Mouse (Mus musculus) heart, embryonic 12.5 days (tissue): Measurements from ENCODE around the gene Lbp. TPM values are rescaled to one million over a fixed set of nuclear protein-coding genes. Genes with fewer than 3 reads are reported as not detected.

Source experiments
- ATAC-seq: fragments of 200-750 bp; cut with Nextera tagmentation; 2 replicates; pipeline ENCODE4 v1.8.0; 2017; ENCODE audit warnings: moderate TSS enrichment, moderate library complexity; ENCODE audit not compliant: insufficient number of reproducible peaks, low FRiP score
- H3K27ac ChIP-seq: fragments of 300-500 bp; sonication (generic); 2 replicates; pipeline ENCODE4 v1.5.1; 2016; ENCODE audit warnings: mild to moderate bottlenecking, moderate library complexity; ENCODE audit not compliant: poor library complexity, severe bottlenecking
- H3K27me3 ChIP-seq: fragments of 300-500 bp; sonication (generic); replicated peaks from 2 replicates; pipeline ENCODE4 v1.6.1; 2016; ENCODE audit warnings: mild to moderate bottlenecking, moderate library complexity
- H3K36me3 ChIP-seq: fragments of 300-500 bp; sonication (generic); 2 replicates; pipeline ENCODE4 v1.6.1; 2016; ENCODE audit warnings: mild to moderate bottlenecking, moderate library complexity
- H3K4me1 ChIP-seq: fragments of 300-500 bp; sonication (generic); replicated peaks from 2 replicates; pipeline ENCODE4 v1.6.1; 2016; ENCODE audit warnings: mild to moderate bottlenecking
- H3K4me2 ChIP-seq: fragments of 300-500 bp; sonication (generic); 2 replicates; pipeline ENCODE4 v1.6.1; 2016; ENCODE audit warnings: mild to moderate bottlenecking, moderate library complexity
- H3K4me3 ChIP-seq: fragments of 300-500 bp; sonication (generic); 2 replicates; pipeline ENCODE4 v1.5.1; 2016; ENCODE audit warnings: mild to moderate bottlenecking
- H3K9ac ChIP-seq: fragments of 300-500 bp; sonication (generic); 2 replicates; pipeline ENCODE4 v1.6.1; 2016; ENCODE audit warnings: mild to moderate bottlenecking, moderate library complexity
- H3K9me3 ChIP-seq: fragments of 300-500 bp; sonication (generic); replicated peaks from 2 replicates; pipeline ENCODE4 v1.6.1; 2016; ENCODE audit warnings: mild to moderate bottlenecking, moderate library complexity
- WGBS: fragments of 180-500 bp; shearing (Covaris S2); methylation state at CpG from one replicate; pipeline ENCODE4 v1.1.7; 2016; 5-methylcytosine and 5-hydroxymethylcytosine counted together
- polyA plus RNA-seq: library from polyadenylated mRNA; unstranded; fragments of >200 nt; fragmentation: Nextera tagmentation; extraction: Ambion mirVana; gene quantifications from 2 replicates; pipeline ENCODE4 v1.2.1, GENCODE M21; 2016

Lbp gene
- polyA plus RNA-seq, 1 experiment from 2014 or later = 13.3 TPM

DNA sequence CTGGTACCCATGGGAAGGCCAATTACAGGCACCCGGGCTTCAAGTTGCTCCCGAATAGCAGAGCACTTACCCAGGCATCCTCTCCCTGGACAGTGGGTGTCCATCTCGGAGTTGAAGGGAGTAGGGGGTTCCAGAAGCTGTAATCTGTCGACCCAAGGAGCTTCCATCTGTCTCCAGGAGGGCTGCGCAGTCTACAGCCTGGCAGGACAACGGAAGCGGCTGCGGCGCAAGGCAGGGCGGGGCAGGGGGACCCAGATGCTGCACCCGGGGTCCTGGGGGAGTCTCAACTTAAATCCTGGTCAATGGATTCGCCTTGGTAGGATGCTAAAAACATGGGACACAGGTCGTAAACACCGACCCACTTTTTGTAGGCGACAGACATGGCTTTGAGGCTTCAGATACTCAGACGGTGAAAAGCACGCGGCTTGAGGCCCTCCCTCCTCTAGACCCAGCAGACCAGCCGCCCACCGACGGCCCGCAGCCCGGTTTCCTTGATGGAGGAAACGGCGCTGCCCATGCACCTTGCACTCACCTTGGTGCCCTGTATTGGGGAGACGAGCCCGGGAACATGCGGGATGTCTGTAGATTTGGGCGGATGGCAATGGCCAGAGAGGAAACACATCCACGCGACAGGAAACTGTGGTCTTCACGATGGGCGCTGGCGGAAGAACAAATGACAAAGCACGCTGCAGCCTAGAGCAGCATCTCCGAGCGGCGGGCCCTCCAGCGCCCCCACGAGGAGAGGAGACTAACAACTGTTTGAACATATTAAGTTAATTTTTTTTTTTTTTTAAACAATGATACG lies 54.8 kb downstream of the Lbp start:
- under 1% methylated on average over 41 of the region's 41 CpGs for WGBS
- peak; percentile 85 for ATAC-seq
- Histone ChIP-seq H3K27me3 (0 out of 2 replicates have a peak, but pooled peaks cover 4% of the 10 kb centered on the region), H3K4me3 (peak overlapping the region; percentile 86), H3K36me3 (peaks cover 45% of the 10 kb centered on the region), H3K4me1 (peaks cover 27% of the 10 kb centered on the region), H3K9ac (peak overlapping the region; percentile 94), H3K9me3 (no peaks in the 10 kb centered on the region), H3K4me2 (peak overlapping the region; percentile 91), H3K27ac (peak overlapping the region; percentile 64; the same call in 1 of the 2 replicates)

DNA sequence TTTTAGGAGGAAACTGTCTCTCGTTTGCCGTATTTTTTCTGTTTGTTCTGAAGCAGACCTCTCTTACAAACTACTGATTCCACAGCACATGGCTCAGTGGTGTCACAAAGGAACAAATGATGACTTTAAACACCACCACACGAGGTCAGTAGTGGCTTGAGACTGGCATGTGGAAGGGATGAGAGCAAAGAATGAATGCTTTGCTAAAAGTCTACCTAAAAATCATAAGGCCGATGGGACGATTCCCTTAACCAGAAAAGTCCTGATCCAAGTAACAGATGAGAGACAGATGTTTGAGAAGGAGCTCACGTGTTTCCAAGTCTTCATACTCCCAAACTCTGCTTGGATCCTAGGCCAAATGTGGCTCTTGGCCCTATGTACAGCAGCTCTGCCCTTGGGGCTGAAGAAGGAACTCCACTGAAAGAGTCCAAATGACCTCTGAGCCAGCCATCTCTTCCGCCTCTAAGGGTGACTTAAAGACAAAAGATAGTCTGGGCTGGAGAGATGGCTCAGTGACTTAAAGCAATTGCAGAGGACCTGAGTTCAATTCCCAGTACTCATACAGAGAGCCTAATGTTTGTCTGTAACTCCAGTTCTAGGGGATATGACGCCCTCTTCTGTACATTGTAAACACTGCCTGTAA lies 55.5 kb downstream of the Lbp start:
- no peak overlapping the region for H3K9ac ChIP-seq
- WGBS = 39% methylated on average over 8 of the region's 8 CpGs
- H3K4me2 ChIP-seq = peak overlapping the region; percentile 91
- H3K36me3 ChIP-seq = peaks cover 37% of the 10 kb centered on the region
- no peaks in the 10 kb centered on the region for H3K9me3 ChIP-seq
- peaks cover 27% of the 10 kb centered on the region for H3K4me1 ChIP-seq
- H3K27me3 ChIP-seq = 0 out of 2 replicates have a peak, but pooled peaks cover 4% of the 10 kb centered on the region
- ATAC-seq = peak; percentile 54; the same call in 1 of the 2 replicates
- H3K27ac ChIP-seq = no peak overlapping the region
- H3K4me3 ChIP-seq = peak overlapping the region; percentile 86; the same call in 1 of the 2 replicates

- Histone ChIP-seq H3K27me3 (0 out of 2 replicates have a peak, but pooled peaks cover 4% of the 10 kb centered on the region), H3K36me3 (peaks cover 14% of the 10 kb centered on the region), H3K4me1 (peaks cover 16% of the 10 kb centered on the region), H3K4me3 (no peak overlapping the region), H3K27ac (no peak overlapping the region), H3K4me2 (no peak overlapping the region), H3K9ac (no peak overlapping the region), H3K9me3 (no peaks in the 10 kb centered on the region)
- WGBS = 78% methylated on average over 4 of the region's 4 CpGs
- no peak for ATAC-seq
These were observed 57.9 kb downstream of the Lbp start for GRCm38 (mm10) chr2:158364175-158364574.

DNA sequence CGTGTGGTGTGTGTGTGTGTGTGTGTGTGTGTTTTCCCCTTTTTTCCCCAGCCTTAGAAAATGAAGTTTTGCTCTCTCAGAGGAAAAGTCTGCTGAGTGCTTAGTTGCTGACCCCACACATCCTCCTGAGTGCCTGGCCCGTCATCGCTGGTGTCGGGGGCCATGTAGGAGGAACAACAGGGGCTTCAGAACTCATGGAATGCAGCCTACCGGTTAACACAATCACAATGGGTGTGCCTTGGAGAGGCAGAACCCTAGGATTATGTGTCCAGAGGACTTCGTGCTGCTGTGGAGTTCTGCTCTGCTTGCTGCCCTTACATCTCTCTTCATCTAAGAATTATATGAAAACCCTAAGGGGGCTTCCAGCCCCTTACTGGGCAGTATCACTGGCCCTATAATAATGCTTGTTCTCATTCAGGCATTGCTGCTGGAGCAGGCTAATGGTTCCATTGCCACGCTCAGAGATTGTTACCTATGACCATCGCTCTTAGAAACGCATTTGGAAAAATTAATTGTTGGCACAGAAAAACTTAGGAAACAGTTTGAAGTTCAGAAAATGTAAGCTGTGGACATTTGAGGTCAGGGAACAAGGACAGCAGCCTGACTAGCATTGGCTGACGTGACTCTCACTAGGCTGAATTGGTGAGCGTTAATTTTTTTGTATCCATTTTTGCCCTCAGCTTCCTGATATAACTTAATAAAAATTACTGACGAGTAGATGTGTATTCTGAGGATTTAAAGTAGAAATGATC lies 59.0 kb downstream of the Lbp start:
- ATAC-seq = no peak
- 72% methylated on average over 12 of the region's 12 CpGs for WGBS
- no peak overlapping the region for H3K4me2 ChIP-seq
- H3K4me1 ChIP-seq = peaks cover 5% of the 10 kb centered on the region
- H3K9ac ChIP-seq = no peak overlapping the region
- H3K27ac ChIP-seq = no peak overlapping the region
- H3K4me3 ChIP-seq = no peak overlapping the region
- H3K36me3 ChIP-seq = peaks cover 3% of the 10 kb centered on the region
- H3K27me3 ChIP-seq = 0 out of 2 replicates have a peak, but pooled peaks cover 4% of the 10 kb centered on the region
- no peaks in the 10 kb centered on the region for H3K9me3 ChIP-seq

GRCm38 (mm10) chr2:158367654-158368053 lies 61.4 kb downstream of the Lbp start:
- 60% methylated on average over 5 of the region's 5 CpGs for WGBS
- Histone ChIP-seq H3K4me3 (no peak overlapping the region), H3K4me2 (no peak overlapping the region), H3K9ac (no peak overlapping the region), H3K36me3 (no peaks in the 10 kb centered on the region), H3K27me3 (0 out of 2 replicates have a peak, but pooled peaks cover 6% of the 10 kb centered on the region), H3K9me3 (no peaks in the 10 kb centered on the region), H3K4me1 (no peaks in the 10 kb centered on the region), H3K27ac (no peak overlapping the region)
- no peak for ATAC-seq

GRCm38 (mm10) chr2:158368313-158368712 lies 62.0 kb downstream of the Lbp start:
- H3K4me2 ChIP-seq = no peak overlapping the region
- no peak for ATAC-seq
- H3K9ac ChIP-seq = no peak overlapping the region
- H3K27me3 ChIP-seq = peaks cover 5% of the 10 kb centered on the region
- no peak overlapping the region for H3K4me3 ChIP-seq
- no peaks in the 10 kb centered on the region for H3K36me3 ChIP-seq
- no peaks in the 10 kb centered on the region for H3K4me1 ChIP-seq
- no peaks in the 10 kb centered on the region for H3K9me3 ChIP-seq
- no peak overlapping the region for H3K27ac ChIP-seq
- 80% methylated on average over 8 of the region's 8 CpGs for WGBS

- no peaks in the 10 kb centered on the region for H3K4me1 ChIP-seq
- no peak overlapping the region for H3K4me2 ChIP-seq
- H3K9ac ChIP-seq = no peak overlapping the region
- no peak overlapping the region for H3K27ac ChIP-seq
- 74% methylated on average over 3 of the region's 3 CpGs for WGBS
- no peaks in the 10 kb centered on the region for H3K36me3 ChIP-seq
- H3K9me3 ChIP-seq = no peaks in the 10 kb centered on the region
- H3K27me3 ChIP-seq = peaks cover 18% of the 10 kb centered on the region
- no peak for ATAC-seq
- H3K4me3 ChIP-seq = no peak overlapping the region
These were observed 63.3 kb downstream of the Lbp start for GRCm38 (mm10) chr2:158369474-158370172.

GRCm38 (mm10) chr2:158370173-158370550 lies 63.9 kb downstream of the Lbp start:
- no peak overlapping the region for H3K9ac ChIP-seq
- no peak for ATAC-seq
- H3K4me3 ChIP-seq = no peak overlapping the region
- H3K27ac ChIP-seq = no peak overlapping the region
- no peaks in the 10 kb centered on the region for H3K36me3 ChIP-seq
- peaks cover 22% of the 10 kb centered on the region for H3K27me3 ChIP-seq
- H3K4me1 ChIP-seq = peaks cover under 1% of the 10 kb centered on the region
- H3K4me2 ChIP-seq = no peak overlapping the region
- 16% methylated on average over 5 of the region's 5 CpGs for WGBS
- no peaks in the 10 kb centered on the region for H3K9me3 ChIP-seq

GRCm38 (mm10) chr2:158373061-158373460 lies 66.8 kb downstream of the Lbp start:
- no peak overlapping the region for H3K4me2 ChIP-seq
- no peak overlapping the region for H3K4me3 ChIP-seq
- no peaks in the 10 kb centered on the region for H3K9me3 ChIP-seq
- no peak overlapping the region for H3K27ac ChIP-seq
- H3K36me3 ChIP-seq = no peaks in the 10 kb centered on the region
- H3K9ac ChIP-seq = no peak overlapping the region
- peaks cover 42% of the 10 kb centered on the region for H3K27me3 ChIP-seq
- peaks cover 4% of the 10 kb centered on the region for H3K4me1 ChIP-seq
- WGBS = 52% methylated on average over 5 of the region's 5 CpGs
- no peak for ATAC-seq

DNA sequence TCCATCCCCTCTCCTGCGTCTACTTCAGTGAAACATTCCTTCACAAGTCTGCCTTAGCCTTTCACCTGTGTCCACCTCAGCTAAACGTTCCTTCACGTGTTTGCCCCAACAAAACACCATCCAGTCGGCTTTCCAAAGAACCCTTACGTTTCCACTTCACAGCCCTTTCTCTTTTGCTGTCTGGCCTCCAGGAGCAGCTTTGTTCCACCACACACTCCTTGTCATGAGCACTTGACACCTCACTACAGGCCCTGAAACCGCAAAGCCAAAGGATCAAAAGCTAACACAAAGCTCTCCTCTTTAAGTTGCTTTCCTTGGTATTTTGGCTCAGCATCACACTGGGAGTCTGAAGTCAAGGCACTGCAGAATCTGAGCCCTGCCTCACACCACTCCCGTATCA lies 67.2 kb downstream of the Lbp start:
- no peak for ATAC-seq
- H3K9me3 ChIP-seq = no peaks in the 10 kb centered on the region
- peaks cover 4% of the 10 kb centered on the region for H3K4me1 ChIP-seq
- H3K27me3 ChIP-seq = peaks cover 47% of the 10 kb centered on the region
- no peak overlapping the region for H3K9ac ChIP-seq
- no peaks in the 10 kb centered on the region for H3K36me3 ChIP-seq
- no peak overlapping the region for H3K4me3 ChIP-seq
- H3K4me2 ChIP-seq = no peak overlapping the region
- WGBS = 56% methylated on average over 7 of the region's 7 CpGs
- no peak overlapping the region for H3K27ac ChIP-seq
